Mouse (Mus musculus) heart, postnatal 0 days (tissue): ENCODE results near the gene Rnf183.

ENCODE experiments used
- CTCF ChIP-seq: IDR thresholded peaks from 2 replicates; pipeline ENCODE4 v1.5.1; 2016; ENCODE audit warnings: antibody characterized with exemption, control low read depth, low read depth
- EP300 ChIP-seq: IDR thresholded peaks from 2 replicates; pipeline ENCODE4 v1.6.1; 2016; ENCODE audit warnings: antibody characterized with exemption, low read depth

GRCm38 (mm10) chr4:62440986-62441385 is 5.9 kb upstream of the Rnf183 start:
- TF ChIP-seq CTCF (no peak), EP300 (no peak)
